9 mouse cellular contexts compared by ENCODE assay signal in genomic region chr4:133484266-133485025, GRCm38 (mm10). TPM values are rescaled to one million over a fixed set of nuclear protein-coding genes. Genes with fewer than 3 reads are reported as not detected.
DNase-seq lines count a peak whose midpoint lies in the region; ATAC-seq lines count a peak whose summit lies in the region.
"Had no signal": no experiment of that assay in that cellular context is flagged by ENCODE, and none has a peak within 500 bp of the region (broad histone marks: within the 10 kb centered on the region; RNA-seq: fewer than 3 reads in every experiment).

No protein-coding gene starts in this region.

- H3K36me3 ChIP-seq in limb, embryonic 10.5 days: no peaks in the 10 kb centered on the region
- no peaks in the 10 kb centered on the region for H3K36me3 ChIP-seq in neural tube, embryonic 13.5 days

- H3K27ac ChIP-seq in limb, embryonic 10.5 days: peak overlapping the region; percentile 56; the same call in 1 of the 2 replicates
- H3K27ac ChIP-seq in neural tube, embryonic 13.5 days (replicated peaks): no peak overlapping the region

- peak overlapping the region; percentile 28 for H3K4me2 ChIP-seq in neural tube, embryonic 13.5 days

- intact Hi-C loops in gastrocnemius, postnatal 14 days (cut with DNase I; ENCODE audit: low total_unique reads): no loop called here

- 0 out of 2 replicates have a peak overlapping the region, but pooled peaks have one; percentile 38 for H3K9ac ChIP-seq in neural tube, embryonic 13.5 days

- H3K27me3 ChIP-seq in limb, embryonic 10.5 days (ENCODE audit: low read depth, poor library complexity, severe bottlenecking): peaks cover 47% of the 10 kb centered on the region
- peaks cover 50% of the 10 kb centered on the region for H3K27me3 ChIP-seq in neural tube, embryonic 13.5 days

- H3K9me3 ChIP-seq in limb, embryonic 10.5 days (replicated peaks): no peaks in the 10 kb centered on the region
- H3K9me3 ChIP-seq in neural tube, embryonic 13.5 days: no peaks in the 10 kb centered on the region

- DNase-seq in gastrocnemius, adult 18-20 months (ENCODE audit: low spot score): peak; percentile 46
- DNase-seq in gastrocnemius, postnatal 14 days: no peak
- DNase-seq in ZHBTc4 (ENCODE audit: low read depth, low spot score): peak; percentile 86
- DNase-seq in heart, postnatal 4 days: peak; percentile 36
- DNase-seq in limb, embryonic 10.5 days (ENCODE audit: low spot score): peak; percentile 52
- DNase-seq in c-Kit-positive CD71-positive TER-119-positive erythroid progenitor cells, embryonic 14.5 days (ENCODE audit: low spot score): no peak
- DNase-seq in cerebellum, postnatal 25 days: no peak

- 14% methylated on average over 22 of the region's 22 CpGs for WGBS in limb, embryonic 10.5 days
- 15% methylated on average over 22 of the region's 22 CpGs for WGBS in neural tube, embryonic 13.5 days

- peak overlapping the region; percentile 44 for H3K4me3 ChIP-seq in limb, embryonic 10.5 days
- H3K4me3 ChIP-seq in neural tube, embryonic 13.5 days: no peak overlapping the region

- no peak for ATAC-seq in neural tube, embryonic 13.5 days (ENCODE audit: low read depth)

- H3K4me1 ChIP-seq in limb, embryonic 10.5 days: peaks cover 47% of the 10 kb centered on the region
- peaks cover 13% of the 10 kb centered on the region for H3K4me1 ChIP-seq in neural tube, embryonic 13.5 days (replicated peaks)

RNA-seq across cellular contexts. Expression of gene Tent5b, which starts 4.5 kb away (rescaled TPM):
- 1 to 10 TPM; 1.1 to 2.2 TPM for total RNA-seq in gastrocnemius, adult 18-20 months (2021)
- 1 to 10 TPM in 1 of 2 experiments, under 1 TPM in 1; 0.21 to 1.0 TPM for total RNA-seq in gastrocnemius, postnatal 14 days (2021)
- total RNA-seq in heart, postnatal 4 days (2021): 1 to 10 TPM; 1.9 to 3.1 TPM
- 0.68 and 1.1 TPM in 2 replicates for polyA plus RNA-seq in limb, embryonic 10.5 days (2016; fragmentation: Nextera tagmentation; extraction: Ambion mirVana)
- polyA plus RNA-seq in neural tube, embryonic 13.5 days (2015; fragmentation: Nextera tagmentation; extraction: Ambion mirVana): 0.14 and 0.33 TPM in 2 replicates
- total RNA-seq: CH12.LX had no signal

RNA-seq across cellular contexts. Expression of gene Trnp1, which starts 13.9 kb away (rescaled TPM):
- 1 to 10 TPM; 1.1 to 1.3 TPM for total RNA-seq in gastrocnemius, adult 18-20 months (2021)
- total RNA-seq in gastrocnemius, postnatal 14 days (2021): 1 to 10 TPM; 1.1 to 1.7 TPM
- total RNA-seq in heart, postnatal 4 days (2021): 1 to 10 TPM; 1.4 to 2.4 TPM
- polyA plus RNA-seq in limb, embryonic 10.5 days (2016; fragmentation: Nextera tagmentation; extraction: Ambion mirVana): 0.46 and 0.65 TPM in 2 replicates
- polyA plus RNA-seq in neural tube, embryonic 13.5 days (2015; fragmentation: Nextera tagmentation; extraction: Ambion mirVana): 5.0 and 6.7 TPM in 2 replicates
- total RNA-seq: CH12.LX had no signal

RNA-seq across cellular contexts. Expression of gene Kdf1, which starts 34.3 kb away (rescaled TPM):
- not detected for total RNA-seq in gastrocnemius, adult 18-20 months (2021)
- total RNA-seq in gastrocnemius, postnatal 14 days (2021): not detected
- not detected for total RNA-seq in heart, postnatal 4 days (2021)
- polyA plus RNA-seq in limb, embryonic 10.5 days (2016; fragmentation: Nextera tagmentation; extraction: Ambion mirVana): 6.7 and 8.5 TPM in 2 replicates
- polyA plus RNA-seq in neural tube, embryonic 13.5 days (2015; fragmentation: Nextera tagmentation; extraction: Ambion mirVana): 0.15 and 0.39 TPM in 2 replicates
- total RNA-seq: CH12.LX had no signal

Comparison
In these comparisons a context has a peak if more than half of its experiments do, and no peak if none do; other contexts are left out.
1. DNase-seq: peak in gastrocnemius, adult 18-20 months (single experiment), ZHBTc4 (single experiment), heart, postnatal 4 days (single experiment) and limb, embryonic 10.5 days (single experiment); none in gastrocnemius, postnatal 14 days (single experiment), c-Kit-positive CD71-positive TER-119-positive erythroid progenitor cells, embryonic 14.5 days (single experiment) and cerebellum, postnatal 25 days (0 of 2).